Mouse (Mus musculus) heart, postnatal 0 days (tissue): ENCODE measurements around the gene Pxylp1. TPM values are rescaled to one million over a fixed set of nuclear protein-coding genes. Genes with fewer than 3 reads are reported as not detected.

Experiments used
- ATAC-seq: fragments of 200-750 bp; cut with Nextera tagmentation; 2 replicates; pipeline ENCODE4 v1.8.0; 2017; ENCODE audit warnings: low read depth, moderate number of reproducible peaks, moderate library complexity; ENCODE audit not compliant: insufficient read depth
- DNase-seq: peaks from one replicate; pipeline ENCODE4 v3.0.0-alpha.2; 2016; ENCODE audit warnings: low spot score
- H3K27ac ChIP-seq: fragments of 300-500 bp; sonication (generic); 2 replicates; pipeline ENCODE4 v1.5.1; 2014; ENCODE audit warnings: low read depth, mild to moderate bottlenecking
- H3K27me3 ChIP-seq: fragments of 300-500 bp; sonication (generic); 2 replicates; pipeline ENCODE4 v1.6.1; 2014; ENCODE audit warnings: low read length, mixed read lengths; ENCODE audit not compliant: control insufficient read depth, insufficient read depth
- H3K36me3 ChIP-seq: fragments of 300-500 bp; sonication (generic); replicated peaks from 2 replicates; pipeline ENCODE4 v1.6.1; 2014; ENCODE audit warnings: low read length, mixed read lengths; ENCODE audit not compliant: control insufficient read depth, insufficient read depth
- H3K4me1 ChIP-seq: fragments of 300-500 bp; sonication (generic); 2 replicates; pipeline ENCODE4 v1.6.1; 2014; ENCODE audit warnings: antibody characterized with exemption; ENCODE audit not compliant: control insufficient read depth, insufficient read depth
- H3K4me2 ChIP-seq: fragments of 300-500 bp; sonication (generic); 2 replicates; pipeline ENCODE4 v1.6.1; 2014; ENCODE audit warnings: low read depth, mild to moderate bottlenecking, low read length, moderate library complexity
- H3K4me3 ChIP-seq: fragments of 300-500 bp; sonication (generic); 2 replicates; pipeline ENCODE4 v1.5.1; 2014; ENCODE audit warnings: low read depth, low read length
- H3K9ac ChIP-seq: fragments of 300-500 bp; sonication (generic); replicated peaks from 2 replicates; pipeline ENCODE4 v1.6.1; 2014; ENCODE audit warnings: low read depth, low read length, mixed read lengths
- H3K9me3 ChIP-seq: fragments of 300-500 bp; sonication (generic); replicated peaks from 2 replicates; pipeline ENCODE4 v1.6.1; 2016; ENCODE audit warnings: low read length; ENCODE audit not compliant: control insufficient read depth
- CTCF ChIP-seq: IDR thresholded peaks from 2 replicates; pipeline ENCODE4 v1.5.1; 2016; ENCODE audit warnings: antibody characterized with exemption, control low read depth, low read depth
- EP300 ChIP-seq: IDR thresholded peaks from 2 replicates; pipeline ENCODE4 v1.6.1; 2016; ENCODE audit warnings: antibody characterized with exemption, low read depth
- WGBS: fragments of 180-500 bp; shearing (Covaris S2); extraction: QIAGEN DNeasy Blood & Tissue Kit; methylation state at CpG from one replicate; pipeline ENCODE4 v1.1.7; 2014; 5-methylcytosine and 5-hydroxymethylcytosine counted together
- polyA plus RNA-seq: library from polyadenylated mRNA; unstranded; fragments of >200 nt; fragmentation: Nextera tagmentation; extraction: Ambion mirVana; gene quantifications from 2 replicates; pipeline ENCODE4 v1.2.1, GENCODE M21; 2015
- total RNA-seq: library from RNA; depleted of rRNA; stranded (reverse); fragments of >200 nt; gene quantifications from 2 replicates; pipeline ENCODE4 v1.2.3, GENCODE M21; 2014; ENCODE audit warnings: low replicate concordance

The Pxylp1 gene
- total and polyA plus RNA-seq, 2 experiments from 2014 or later = 14.4 to 89.9 TPM

DNA sequence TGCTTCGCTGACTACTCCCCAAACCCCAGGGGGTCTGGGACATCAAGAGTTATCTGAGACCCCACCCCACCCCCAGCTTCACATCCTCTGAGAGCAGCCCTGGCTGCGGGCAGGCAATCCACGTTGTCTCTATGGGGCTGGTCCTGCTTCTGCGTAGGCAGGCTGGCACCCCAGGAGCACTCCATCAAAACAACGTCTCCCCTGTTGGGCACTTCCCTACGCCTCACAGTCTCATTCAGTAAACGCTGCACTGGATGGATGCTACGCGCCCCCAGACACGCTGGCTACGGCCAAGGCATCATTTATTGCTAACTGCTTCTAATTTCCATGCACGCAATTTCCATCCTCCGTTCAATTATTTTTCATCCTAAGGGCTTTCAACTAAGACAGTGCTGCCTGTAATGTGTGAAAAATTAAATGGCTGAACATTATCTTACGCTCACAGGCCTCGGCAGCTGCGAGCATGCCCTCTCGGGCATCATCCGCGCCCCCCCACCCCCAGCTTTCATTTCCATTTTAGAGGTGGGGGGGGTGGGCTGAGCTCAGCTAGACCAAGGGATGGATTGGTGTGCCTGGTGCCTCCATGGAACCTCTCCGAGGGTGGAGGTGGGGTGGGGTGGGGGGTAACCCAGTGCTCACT, 54.6 kb downstream of the Pxylp1 start:
- DNase-seq (no peak), ATAC-seq (no peak)
- Histone ChIP-seq H3K27me3 (no peaks in the 10 kb centered on the region), H3K4me1 (no peaks in the 10 kb centered on the region), H3K4me3 (no peak overlapping the region), H3K27ac (no peak overlapping the region), H3K36me3 (0 out of 2 replicates have a peak, but pooled peaks cover 6% of the 10 kb centered on the region), H3K9ac (no peak overlapping the region), H3K9me3 (no peaks in the 10 kb centered on the region), H3K4me2 (no peak overlapping the region)
- TF ChIP-seq EP300 = no peak
- TF ChIP-seq CTCF = no peak
- WGBS = 69% methylated on average over 20 of the region's 20 CpGs

DNA sequence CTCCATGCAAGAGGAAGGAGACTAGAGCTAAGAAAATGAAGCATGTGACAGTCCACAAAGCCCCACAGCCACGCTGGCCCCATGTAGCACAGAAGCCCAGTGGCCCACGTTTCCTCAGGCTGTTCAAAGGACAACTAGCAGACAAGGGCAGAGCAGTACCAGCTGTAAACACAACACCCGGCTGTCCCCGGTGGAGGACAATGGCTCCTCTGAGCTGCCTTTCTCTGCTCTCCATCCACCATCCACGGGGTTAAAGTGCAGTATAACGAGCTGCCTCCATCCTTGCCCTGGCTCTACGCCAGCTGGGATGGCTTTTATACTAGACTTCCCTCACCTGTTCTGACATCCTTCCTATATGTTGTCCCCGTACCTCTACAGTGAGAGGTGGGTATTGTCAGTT, 55.5 kb downstream of the Pxylp1 start:
- DNase-seq (no peak), ATAC-seq (no peak)
- H3K27ac ChIP-seq = no peak overlapping the region
- H3K9me3 ChIP-seq = no peaks in the 10 kb centered on the region
- no peaks in the 10 kb centered on the region for H3K4me1 ChIP-seq
- H3K4me3 ChIP-seq = no peak overlapping the region
- H3K4me2 ChIP-seq = no peak overlapping the region
- no peak overlapping the region for H3K9ac ChIP-seq
- H3K27me3 ChIP-seq = no peaks in the 10 kb centered on the region
- 48% methylated on average over 8 of the region's 8 CpGs for WGBS
- TF ChIP-seq CTCF (no peak), EP300 (no peak)
- H3K36me3 ChIP-seq = 0 out of 2 replicates have a peak, but pooled peaks cover 6% of the 10 kb centered on the region

GRCm38 (mm10) chr9:96835374-96835921, 57.0 kb downstream of the Pxylp1 start:
- Histone ChIP-seq H3K4me2 (no peak overlapping the region), H3K4me1 (no peaks in the 10 kb centered on the region), H3K9ac (no peak overlapping the region), H3K36me3 (0 out of 2 replicates have a peak, but pooled peaks cover 6% of the 10 kb centered on the region), H3K4me3 (no peak overlapping the region), H3K9me3 (no peaks in the 10 kb centered on the region), H3K27me3 (no peaks in the 10 kb centered on the region), H3K27ac (no peak overlapping the region)
- WGBS = 83% methylated on average over 6 of the region's 6 CpGs
- no peak for DNase-seq
- TF ChIP-seq EP300 (no peak), CTCF (no peak)
- no peak for ATAC-seq

DNA sequence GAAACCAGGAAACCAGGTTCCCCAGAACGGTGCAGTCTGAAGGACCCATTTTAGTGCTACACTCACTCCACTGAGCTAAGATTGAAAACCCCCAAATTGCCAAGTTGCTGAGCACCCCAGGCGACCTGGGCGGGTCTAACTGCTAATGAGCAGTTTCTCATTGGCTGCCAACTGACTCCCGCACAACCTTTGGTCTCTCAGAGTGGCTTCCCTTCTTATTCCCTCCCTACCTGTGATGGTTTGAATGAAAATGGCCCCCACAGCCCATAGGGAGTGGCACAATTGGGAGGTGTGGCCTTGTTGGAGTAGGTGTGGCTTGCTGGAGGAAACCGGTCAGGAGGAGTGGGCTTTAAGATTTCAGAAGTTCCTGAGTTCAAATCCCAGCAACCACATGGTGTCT, 58.9 kb downstream of the Pxylp1 start:
- Histone ChIP-seq H3K4me3 (no peak overlapping the region), H3K9ac (no peak overlapping the region), H3K4me1 (no peaks in the 10 kb centered on the region), H3K9me3 (no peaks in the 10 kb centered on the region), H3K27ac (no peak overlapping the region), H3K36me3 (0 out of 2 replicates have a peak, but pooled peaks cover 8% of the 10 kb centered on the region), H3K4me2 (no peak overlapping the region), H3K27me3 (no peaks in the 10 kb centered on the region)
- ATAC-seq (no peak), DNase-seq (no peak)
- 64% methylated on average over 5 of the region's 5 CpGs for WGBS
- TF ChIP-seq CTCF (no peak), EP300 (no peak)

DNA sequence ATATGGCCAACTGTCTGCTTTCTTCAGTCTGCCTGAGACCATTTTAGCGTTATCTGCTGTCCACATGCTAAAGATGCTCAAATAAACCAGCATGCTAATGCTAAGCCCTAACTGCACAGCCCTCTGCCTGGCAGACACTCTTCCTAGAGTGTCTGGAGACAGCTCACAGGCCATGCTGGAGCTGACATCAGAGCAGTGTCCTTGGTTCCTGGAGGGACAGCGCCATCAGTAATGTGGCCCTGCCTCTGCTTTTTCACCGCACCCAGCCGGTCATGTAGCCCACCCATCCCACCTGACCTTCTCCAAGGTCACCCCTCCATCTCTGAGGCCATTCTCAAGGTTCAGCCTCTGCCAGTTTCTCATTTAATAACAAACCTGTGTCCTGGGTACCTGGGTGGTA, 60.0 kb downstream of the Pxylp1 start:
- TF ChIP-seq CTCF (no peak), EP300 (no peak)
- H3K9me3 ChIP-seq = no peaks in the 10 kb centered on the region
- H3K4me1 ChIP-seq = no peaks in the 10 kb centered on the region
- WGBS = 47% methylated on average over 4 of the region's 4 CpGs
- no peak overlapping the region for H3K4me2 ChIP-seq
- H3K36me3 ChIP-seq = 0 out of 2 replicates have a peak, but pooled peaks cover 13% of the 10 kb centered on the region
- no peaks in the 10 kb centered on the region for H3K27me3 ChIP-seq
- ATAC-seq (no peak), DNase-seq (no peak)
- H3K4me3 ChIP-seq = no peak overlapping the region
- H3K9ac ChIP-seq = no peak overlapping the region
- H3K27ac ChIP-seq = 0 out of 2 replicates have a peak overlapping the region, but pooled peaks have one; percentile 6
